Mouse (Mus musculus) telencephalon, adult 2 months (tissue): ENCODE results near the gene Zbtb11.

Experiments used
- DNase-seq: peaks from one replicate; pipeline ENCODE4 v3.0.0-alpha.2; 2011; ENCODE audit warnings: low read depth, low spot score

The Zbtb11 gene

DNA sequence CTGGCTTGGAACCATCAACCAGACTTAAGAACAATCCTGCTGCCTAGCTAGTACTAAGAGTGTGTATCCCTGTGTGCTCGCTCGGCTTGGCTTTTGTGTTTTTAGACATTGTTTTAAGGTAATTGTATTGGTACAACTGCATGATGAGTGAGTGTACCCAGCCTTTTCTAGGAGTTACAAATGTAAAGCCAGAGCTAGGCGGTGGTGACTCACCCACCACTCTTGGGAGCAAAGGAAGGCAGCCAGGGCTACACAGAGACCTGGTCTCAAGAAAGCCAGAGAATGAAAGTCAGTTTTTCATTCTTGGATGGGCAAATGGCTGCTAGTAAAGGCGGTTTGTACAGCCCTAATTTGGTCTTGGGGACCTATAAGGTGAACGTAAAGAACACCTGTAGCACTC lies 3.3 kb upstream of the Zbtb11 start:
- DNase-seq, result no peak

DNA sequence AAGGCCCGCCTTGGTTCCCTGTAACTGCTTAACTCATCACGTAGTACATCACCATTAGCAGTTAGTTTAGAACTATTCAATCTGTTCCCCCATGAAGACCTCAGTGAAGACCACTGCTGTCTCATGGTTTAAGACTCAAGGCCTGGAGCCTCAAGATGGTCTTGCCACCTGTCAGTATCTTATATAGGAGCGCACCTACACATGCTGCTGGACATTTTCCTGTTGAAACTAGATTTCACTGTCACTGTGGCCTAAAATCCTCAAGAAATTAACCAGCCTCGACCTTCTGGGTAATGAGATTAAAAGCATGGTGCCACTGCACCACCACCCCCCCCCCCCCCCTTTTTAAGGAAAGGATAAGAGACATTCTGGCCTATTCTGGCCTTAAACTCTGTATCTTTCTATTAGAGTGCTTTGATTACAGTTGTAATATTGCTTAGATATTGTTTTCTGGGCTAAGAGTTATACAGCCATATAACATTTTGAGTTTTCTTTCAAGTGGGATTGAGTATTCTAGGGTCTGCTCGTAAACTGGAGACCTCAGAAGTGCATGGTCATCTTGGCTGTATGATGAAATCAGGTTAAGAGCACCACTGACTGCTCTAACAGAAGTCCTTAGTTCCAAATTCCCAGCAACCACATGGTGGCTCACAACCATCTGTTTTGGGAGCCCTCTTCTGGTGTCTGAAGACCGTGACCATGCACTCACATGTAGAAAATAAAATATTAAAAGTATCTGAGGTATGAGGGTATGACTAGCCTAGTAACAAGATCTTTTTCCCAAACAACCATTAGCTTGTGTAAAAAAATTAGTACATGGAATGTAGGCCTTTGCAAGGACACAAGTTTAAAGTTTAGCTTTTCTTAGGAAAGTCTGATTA lies 1.7 kb upstream of the Zbtb11 start:
- no peak for DNase-seq

DNA sequence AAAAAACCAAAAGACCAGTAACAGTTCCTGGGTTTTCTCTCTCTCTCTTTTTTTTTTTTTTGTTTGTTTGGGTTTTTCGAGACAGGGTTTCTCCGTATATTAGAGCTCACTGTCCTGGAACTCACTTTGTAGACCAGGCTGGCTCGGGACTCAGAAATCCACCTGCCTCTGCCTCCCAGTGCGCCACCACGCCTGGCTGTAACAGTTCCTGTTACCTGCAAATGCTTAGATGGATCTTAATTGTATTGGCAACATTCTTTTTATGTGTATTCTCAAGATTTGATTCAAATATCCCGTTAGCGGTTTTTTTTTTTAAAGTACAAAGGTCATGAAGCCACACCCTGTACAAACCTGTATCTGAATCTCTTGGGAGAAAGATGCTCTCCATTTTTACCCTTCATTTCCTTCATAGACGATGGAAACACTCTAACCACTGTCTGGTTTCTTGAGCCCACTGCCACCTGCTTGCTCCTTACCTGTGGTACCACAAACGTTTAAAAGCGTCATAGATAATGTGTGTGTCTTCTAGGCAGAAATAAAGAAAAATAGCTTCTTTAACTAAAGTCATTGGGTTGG lies 969 bp upstream of the Zbtb11 start:
- no peak for DNase-seq

DNA sequence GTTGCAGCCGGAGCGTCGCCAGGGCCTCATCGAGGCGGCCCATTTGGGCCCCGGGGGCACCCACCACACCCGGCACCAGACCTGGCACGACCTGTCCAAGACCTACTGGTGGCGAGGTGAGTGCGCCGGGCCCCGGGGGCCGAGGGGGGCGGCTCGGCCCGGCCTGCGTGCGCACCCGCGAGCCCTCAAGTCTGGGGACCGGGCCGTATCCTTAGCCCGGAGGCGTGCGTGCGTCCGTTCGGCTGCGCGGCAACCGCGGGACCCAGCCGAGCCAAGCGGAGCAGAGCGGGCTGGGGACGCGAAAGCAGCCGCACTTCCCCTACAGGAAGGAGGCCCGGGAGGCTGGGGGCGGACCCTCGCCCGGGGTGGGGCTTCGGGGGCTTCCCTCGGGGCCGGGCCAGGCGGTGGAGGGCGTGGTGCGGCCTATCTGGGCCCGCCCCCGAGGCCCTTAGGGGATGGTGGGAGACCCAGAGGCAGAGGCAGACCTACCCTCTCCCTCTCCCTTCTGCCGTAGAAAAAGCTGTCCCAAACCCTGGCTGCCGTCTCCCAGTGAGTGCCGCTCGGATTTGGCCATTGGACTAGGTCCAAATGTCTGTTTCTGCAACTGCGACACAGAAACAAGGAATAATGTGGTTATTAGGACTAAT lies 696 bp downstream of the Zbtb11 start:
- DNase-seq, result no peak

DNA sequence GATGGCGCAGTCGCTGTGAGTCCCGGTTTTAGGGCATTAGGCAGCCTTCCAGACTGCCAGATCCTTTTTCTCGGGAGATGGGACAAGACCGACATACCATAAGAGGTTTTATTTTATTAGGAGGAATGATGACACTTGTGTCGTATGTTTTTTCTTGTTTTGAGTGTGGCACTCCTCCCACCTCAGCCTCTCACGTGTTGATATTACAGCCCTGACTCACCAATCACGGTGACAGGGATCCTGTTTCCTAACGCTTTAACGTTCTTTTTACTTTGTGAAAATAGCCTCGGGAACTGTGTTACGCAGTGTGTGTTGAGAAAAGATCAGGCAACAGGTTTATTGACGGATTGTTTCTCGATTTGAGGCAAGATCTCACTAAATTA lies 1.2 kb downstream of the Zbtb11 start:
- no peak for DNase-seq

DNA sequence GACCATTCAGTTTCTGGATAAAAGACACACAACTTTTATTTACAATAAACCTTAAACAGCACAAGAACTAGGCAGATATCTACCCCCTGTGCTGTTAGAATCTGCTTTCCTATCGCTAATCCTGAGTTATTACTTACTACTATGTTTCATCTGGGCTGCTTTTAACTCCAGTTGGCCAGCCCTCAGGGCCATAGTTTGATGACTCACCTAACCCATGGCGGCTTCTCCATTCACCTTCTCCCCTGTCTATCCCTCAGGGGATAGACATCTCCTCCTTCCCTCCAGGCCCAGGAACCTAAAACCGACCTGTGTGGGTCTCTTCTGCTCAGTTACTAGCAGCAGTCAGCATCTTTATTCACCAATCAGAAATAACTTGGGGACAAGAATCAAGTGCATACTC lies 12.3 kb downstream of the Zbtb11 start:
- no peak for DNase-seq

DNA sequence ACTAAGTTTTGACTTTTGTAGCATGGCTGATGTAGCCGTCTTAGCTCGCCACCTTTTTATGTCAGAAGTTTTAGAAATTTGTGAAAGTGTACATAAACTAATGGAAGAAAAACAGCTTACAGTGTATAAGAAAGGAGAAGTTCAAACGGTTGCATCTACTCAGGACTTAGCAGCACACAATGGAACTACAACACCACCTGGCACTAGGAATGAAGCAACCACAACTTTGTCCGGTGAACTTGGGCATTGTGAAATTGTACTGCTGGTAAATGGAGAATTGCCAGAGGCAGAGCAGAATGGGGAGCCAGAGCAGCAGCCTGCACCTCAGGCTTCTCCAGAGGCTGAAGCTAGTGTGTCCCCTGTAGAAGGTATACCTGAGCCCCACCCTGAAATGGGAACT lies 16.6 kb downstream of the Zbtb11 start:
- no peak for DNase-seq

DNA sequence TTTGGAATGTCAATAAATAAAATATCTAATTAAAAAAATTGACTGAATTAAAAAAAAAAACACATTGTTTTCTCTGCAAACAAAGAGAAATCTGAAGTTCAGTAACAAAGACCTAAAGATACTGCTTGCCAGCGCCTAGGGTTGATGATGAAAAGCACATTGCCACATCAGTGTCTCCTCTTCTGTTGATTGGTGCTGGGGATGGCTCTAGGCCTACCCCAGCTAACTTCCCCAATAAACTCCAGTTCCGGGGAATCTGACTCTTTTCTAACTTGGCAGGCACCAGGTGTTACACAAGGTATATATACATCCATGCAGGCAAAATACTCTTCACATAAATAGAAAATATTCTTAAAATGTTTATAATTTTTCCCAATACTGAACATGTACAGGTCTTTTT lies 20.6 kb downstream of the Zbtb11 start:
- no peak for DNase-seq

DNA sequence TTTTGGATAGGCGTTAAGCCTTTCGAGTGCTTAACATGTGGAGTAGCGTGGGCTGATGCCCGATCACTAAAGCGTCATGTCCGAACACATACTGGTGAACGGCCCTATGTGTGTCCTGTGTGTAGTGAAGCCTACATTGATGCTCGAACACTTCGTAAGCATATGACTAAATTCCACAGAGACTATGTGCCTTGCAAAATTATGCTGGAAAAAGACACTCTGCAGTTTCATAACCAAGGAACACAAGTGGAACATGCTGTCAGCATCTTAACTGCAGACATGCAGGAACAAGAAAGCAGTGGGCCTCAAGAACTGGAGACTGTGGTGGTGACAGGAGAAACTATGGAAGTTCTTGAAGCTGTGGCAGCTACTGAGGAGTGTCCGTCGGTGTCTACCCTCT lies 33.1 kb downstream of the Zbtb11 start:
- peak; percentile 17 for DNase-seq

DNA sequence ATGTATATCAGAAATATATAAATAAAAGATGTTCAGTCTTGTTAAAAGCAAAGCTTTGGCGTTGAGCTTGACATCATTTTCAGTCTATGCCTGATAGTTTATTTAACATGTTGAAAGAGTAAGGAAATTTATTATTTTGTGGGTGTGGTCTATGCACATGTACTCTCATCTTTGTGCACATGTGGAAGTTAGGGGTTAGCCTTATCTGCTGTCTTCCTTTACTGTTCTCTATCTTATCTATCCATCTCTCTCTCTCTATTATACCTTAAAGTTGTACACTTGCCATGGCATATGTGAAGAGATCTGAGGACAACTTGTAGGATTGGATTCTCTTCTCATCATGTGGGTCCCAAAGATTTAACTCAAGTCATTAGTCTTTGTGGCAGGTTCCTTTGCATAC lies 35.2 kb downstream of the Zbtb11 start:
- DNase-seq, result no peak

DNA sequence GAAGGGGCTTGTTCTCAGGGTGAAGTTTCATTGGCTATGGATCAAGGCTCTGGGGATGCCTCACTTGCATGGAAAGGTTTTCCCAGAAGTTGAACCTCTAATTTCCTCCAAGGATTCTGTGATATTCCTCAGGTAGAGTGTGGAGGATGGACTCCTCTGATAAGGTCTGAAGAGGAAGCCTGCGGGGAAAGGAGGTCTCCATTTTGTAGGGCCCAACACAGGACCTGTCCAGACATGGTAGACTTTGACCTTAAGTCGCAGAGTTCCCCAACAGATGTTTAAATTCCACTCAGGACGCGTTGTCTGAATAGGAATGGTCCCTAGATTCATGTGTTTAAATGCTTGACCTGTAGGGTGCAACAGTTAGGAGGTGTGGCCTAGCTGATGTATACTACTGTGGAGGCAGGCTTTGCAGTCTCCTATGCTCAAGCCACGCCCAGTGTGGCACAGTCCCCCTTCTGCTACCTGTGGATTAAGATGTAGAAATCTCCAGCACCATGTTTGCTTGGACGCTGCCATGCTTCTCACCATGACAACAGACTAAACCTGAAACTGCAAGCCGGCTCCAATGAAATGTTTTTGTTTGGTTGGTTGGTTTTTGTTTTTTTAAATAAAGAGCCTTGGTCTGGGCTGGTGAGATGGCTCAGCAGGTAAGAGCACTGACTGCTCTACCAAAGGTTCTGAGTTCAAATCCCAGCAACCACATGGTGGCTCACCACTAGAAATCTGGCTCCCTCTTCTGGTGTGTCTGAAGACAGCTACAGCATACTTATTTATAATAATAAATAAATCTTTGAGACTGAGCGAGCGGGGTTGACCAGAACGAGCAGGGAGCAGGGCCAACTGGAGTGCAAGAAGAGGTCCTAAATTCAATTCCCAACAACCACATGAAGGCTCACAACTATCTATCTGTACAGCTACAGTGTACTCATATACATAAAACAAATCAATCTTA lies 39.4 kb downstream of the Zbtb11 start:
- DNase-seq, result no peak

DNA sequence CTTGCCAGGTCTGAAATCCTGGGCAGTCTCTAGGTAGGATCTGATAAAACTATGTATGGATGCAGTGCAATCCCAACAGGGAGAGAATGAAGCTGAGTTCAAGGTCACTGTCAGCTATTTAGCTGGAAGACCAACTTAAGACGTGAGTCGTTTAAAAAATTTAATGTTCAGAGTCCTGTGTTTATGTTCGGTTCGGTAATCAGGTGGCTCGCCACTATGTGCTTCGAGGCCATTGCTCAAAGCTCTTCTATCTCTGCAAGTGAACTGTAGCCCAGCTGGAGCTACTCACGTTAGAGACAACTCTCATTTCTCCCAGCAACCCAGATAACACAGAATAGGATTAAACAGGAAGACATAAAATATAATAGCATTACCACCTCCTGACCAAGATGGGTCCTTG lies 40.4 kb downstream of the Zbtb11 start:
- no peak for DNase-seq

DNA sequence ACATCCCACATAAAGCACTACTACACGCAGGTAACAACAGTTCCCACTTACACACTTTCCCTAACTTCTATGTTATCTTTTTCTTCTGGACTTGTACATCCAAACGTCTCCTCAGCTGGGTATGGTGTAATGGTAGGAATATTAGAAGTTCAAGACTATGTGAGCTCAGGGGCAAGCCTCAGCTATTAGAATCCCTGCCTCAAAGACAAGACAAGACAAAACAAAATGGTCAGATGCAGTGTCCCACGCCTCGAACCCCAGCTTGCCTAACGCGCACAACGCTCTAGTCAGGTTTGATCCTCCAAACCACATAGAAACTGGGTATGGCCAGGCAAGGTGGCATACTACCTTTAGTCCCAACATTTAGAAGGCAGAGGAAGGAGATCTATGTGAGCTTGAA lies 46.0 kb downstream of the Zbtb11 start:
- DNase-seq, result no peak

DNA sequence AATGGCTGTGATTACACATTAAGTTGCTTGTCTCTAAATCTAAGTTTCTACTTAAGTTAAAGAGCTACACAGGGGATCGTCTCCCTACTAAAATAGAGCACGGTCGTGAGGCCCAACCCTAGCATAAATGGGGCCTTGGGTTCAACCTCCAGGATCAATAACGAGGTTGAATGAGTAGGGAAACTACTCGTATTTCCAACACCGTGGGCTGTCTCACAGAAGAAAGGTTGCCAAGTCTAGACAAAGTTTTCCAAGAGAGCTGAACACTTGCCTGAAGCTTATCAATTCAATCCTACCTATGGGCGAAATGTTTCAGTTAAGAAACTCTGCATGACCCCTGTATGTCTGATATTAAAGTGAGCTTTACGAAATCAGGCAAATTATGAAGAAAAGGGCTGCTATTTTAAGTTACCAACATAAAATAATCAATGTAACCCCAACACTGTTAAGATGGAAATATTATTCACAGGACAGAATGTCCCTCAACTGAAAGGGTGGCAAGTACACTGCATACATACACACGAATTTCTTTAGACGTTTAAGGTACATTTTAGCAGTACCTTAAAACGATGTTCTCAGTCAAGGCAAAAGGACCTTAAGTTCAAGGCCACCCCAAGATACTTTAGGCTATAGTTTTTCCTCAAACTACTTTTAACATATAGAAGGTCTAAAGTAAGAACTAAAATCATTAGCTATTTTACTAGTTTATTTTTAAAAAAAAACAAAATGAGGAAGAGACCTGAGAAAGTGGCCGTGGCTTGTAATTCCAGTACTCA lies 54.4 kb downstream of the Zbtb11 start:
- DNase-seq, result no peak

DNA sequence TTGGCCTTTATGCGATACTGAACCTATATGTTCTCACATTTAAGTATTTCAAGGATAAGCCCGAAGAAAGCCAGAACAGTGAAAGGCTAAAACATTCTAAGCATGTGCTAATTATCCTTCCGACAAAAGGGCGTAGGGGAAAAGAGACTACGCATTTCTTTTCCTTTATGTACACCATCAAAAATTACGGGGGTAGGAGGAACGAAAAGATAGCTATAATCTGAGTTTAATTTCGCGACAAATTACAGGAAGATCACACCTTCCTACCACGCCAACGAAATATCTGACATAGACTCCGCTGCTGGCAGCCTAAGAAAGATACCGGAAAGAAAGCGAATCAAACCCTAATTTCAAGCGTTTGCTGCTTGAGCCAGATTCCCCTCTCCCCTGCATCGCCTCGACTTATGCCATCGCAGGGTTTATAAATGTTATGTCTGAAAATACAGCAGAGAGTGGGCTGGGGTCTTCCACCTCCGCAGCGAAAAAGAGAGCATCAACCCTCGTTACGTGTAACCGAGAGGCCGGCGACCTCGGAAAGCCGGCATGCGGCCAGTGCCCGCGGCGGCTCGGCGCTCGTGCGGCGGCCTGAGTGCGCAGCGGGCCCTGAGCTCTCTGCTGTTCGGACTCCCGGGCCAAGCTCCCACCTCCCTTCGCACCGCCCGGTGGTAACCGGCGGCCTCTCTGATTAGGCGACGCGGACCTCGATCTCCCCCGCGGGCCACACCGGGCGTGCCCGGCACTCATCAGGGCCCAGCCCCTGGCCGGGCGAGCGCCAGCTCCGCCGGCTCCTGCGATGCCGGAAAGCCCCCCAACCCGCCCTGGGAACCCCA lies 55.3 kb downstream of the Zbtb11 start:
- DNase-seq, result peak; percentile 12

DNA sequence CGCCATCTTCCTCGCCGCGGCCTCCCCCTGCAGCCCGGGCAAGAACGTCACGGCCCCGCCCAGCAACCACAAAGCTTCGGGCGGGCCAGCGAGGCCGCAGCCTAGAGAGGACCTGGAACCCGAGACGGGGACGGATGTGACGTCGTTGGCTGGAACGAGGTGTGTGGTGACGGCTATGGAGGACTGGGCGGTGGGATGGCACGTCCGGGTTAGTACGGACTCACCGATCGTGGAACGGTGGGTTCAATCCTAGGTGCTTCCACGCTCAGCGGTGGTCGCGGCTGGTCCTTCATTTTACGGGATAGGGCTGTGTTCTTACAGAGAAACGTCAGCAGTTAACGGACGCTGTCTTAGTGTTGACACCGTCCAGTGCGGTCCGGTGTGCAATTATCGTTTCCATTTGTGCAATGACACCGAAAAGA lies 56.0 kb downstream of the Zbtb11 start, which contains the start of gene Pcnp:
Gene Pcnp, minus strand, starts transcription at position 79 of the 422 bp plus-strand sequence.
- DNase-seq, result peak; percentile 98

DNA sequence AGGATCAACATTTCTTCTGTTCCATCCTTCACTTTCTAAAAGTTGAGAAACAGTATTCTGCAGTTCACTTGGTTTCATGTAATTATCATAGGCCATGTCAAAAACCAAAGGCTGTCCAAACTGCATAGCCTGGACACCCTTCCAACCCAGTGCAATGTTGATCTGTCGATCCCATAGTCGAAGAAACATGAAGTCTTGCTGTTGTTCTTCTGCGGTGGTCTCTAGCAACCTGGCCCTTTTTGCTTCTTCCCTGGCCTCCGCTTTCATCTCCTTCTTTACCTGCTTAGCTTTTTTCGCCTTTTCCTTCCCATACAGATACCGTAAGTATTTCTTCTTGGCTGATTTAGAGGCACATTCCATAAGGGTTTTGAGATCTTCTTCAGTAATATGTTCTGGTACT lies 60.9 kb downstream of the Zbtb11 start:
- no peak for DNase-seq

DNA sequence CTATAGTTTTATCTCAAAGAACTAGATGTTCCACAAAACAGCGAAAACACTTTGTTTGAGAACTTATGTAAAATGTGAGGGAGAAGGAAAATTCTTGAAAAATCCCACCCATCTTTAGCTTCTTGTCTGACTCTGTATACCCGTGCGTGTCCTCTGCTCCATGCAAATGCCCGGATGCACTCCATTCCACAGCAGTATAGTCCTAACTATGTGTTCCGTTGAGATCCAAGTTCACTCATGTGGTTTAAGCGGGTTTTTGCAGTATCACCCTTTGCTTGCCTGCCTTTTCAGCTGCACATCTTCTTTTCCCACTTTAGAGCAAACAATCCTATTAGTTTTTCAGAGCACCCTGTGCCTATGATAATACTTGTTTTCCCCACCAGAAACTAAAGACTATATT lies 62.8 kb downstream of the Zbtb11 start:
- no peak for DNase-seq

DNA sequence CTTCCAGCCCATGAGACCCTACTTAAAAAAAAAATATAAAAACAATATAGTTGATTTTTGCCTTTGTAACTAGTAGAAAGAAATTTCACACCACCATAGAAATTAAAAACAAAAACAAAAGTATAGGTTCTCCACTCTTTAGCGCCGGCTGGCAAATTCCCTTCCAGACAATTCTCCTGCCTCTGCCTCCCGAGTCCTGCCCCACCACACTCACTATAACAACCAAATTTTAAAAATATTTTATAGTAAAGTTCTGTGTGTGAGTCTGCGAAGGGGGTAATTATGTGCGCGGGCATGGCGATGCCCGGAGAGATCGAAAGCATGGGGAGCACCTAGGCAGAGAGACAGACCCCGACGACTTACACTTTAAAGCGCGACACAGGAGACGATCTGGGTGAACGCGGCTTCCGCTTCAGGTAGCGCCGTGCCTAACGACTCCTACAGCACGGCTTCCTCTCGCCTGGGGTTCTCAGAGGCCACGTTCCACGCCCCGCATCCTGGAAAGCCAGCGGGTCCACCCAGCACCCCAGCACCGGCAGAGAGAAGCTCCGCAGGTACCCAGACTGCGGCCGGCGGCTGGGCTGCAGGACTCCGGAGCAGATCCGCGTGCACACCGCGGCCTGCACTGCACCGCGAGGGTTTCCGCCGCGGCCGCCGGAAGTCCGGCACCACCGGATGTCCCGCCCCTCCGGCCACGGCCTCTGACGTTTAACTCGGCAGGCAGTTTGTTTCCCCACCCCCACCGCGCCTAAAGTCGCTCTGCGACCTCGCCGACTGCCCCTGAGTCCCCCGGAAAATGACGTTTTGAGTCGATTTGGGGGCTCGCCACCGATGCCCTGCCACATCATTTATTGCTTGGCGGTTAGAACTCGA lies 63.7 kb downstream of the Zbtb11 start, which contains the start of gene Trmt10c:
Gene Trmt10c, minus strand, starts transcription at position 682 of the 873 bp plus-strand sequence.
- DNase-seq, result peak; percentile 87
